Mouse (Mus musculus) G1E (cell line): ENCODE measurements around the gene Plscr5.

Source experiments
- CTCF ChIP-seq: IDR thresholded peaks from 2 replicates; pipeline ENCODE4 v1.5.1; 2012; ENCODE audit warnings: low read depth, low read length, inconsistent platforms, mixed read lengths
- GATA1 ChIP-seq: IDR thresholded peaks from 2 replicates; pipeline ENCODE4 v1.6.1; 2012; ENCODE audit warnings: borderline replicate concordance, low read length, inconsistent platforms, mixed read lengths

DNA sequence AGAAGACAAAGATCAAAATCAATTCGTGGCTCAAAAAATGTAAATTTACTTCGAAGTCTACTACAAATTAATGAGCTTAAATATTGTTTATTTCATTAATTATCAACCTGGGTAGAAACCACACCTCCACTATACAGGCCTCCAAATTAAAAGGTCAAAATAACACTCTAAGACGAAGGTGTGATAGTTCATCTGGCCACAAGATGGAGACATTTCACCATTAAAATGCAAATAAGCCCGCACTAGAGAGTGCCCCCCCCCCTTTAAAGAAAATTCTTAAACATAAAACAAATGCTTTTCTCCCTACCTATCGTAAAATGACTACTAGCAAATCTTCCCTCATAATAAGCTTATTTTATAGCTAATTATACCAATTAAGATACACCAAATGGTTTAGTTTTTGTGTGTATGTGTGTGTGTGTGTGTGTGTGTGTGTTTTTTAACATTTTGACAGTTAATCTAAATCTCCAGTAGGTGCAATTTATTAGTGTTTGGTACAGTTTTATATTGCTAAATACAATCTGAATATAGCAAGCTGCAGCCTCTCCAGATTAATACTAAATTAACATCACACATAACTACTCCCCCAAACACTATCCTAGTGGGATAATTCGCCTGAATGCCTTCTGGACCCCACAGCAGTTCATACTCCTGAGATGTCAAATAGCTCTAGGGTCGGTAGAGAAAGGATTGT is 45.0 kb upstream of the Plscr5 start:
- TF ChIP-seq CTCF (no peak), GATA1 (no peak)
